Mouse (Mus musculus) gastrocnemius, adult 8-10 months (tissue): ENCODE data around the gene Ifrd1. TPM values are rescaled to one million over a fixed set of nuclear protein-coding genes. Genes with fewer than 3 reads are reported as not detected.
A peak's percentile ranks its signal among the peaks of the same experiment; 100 is the strongest.
"Not testable (repeated sequence)": the region's sequence is repeated elsewhere in the genome, so short reads cannot be mapped to it uniquely, and the experiment has no call there.

Experiments used
- DNase-seq, 2 experiments: peaks; one replicate each; pipeline ENCODE4 v3.0.0; 2022; ENCODE audit warnings: low spot score in 2 of 2
- total RNA-seq, 4 experiments: library from RNA; stranded (reverse); gene quantifications; 2 replicates each; pipeline ENCODE4 v1.2.4; 2022

Gene Ifrd1
- total RNA-seq, result 100 to 1,000 TPM in 2 of 4 experiments, 10 to 100 TPM in 2; 93.1 to 126 (median 105) TPM

DNA sequence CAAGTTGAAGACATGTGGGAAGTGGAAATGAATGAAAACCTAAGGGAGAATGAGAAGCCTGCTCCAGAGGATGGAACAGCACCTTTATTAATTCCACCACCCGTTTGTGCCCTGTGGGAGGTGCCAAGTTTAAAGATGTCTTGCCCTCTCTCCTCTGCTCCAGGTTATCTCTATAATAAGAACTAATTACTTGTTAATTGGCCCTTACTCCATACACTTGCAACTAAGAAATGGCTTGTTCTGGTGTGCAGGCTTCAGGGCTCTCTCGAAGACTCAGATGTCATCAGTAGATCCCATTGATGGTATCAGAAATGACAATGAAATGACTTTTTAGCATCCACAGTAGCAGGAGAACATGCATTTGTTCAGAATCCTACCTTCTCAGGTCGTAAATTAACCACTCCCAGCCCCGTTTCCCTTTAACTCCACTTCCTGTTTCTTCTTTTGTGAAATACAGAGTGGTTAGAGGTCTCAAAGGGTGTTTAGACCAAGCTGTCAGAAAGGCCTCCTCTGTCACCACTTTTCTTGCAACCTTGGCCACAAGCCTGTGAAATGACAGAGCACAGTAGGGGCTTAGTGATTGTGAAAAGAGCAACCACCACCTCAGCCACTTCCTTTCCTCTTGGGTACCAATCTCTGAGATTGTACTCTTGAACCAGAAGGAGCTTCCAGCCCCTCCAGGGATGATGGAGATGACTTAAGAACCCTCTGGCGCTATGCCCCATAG lies at the start of gene Ifrd1:
Gene Ifrd1 (minus strand): TSS at position 51 of the 727 bp plus-strand sequence.
- no peak for DNase-seq

GRCm38 (mm10) chr12:40286539-40286938 lies 38.2 kb upstream of the Ifrd1 start:
- no peak for DNase-seq

- no peak for DNase-seq
Measured at GRCm38 (mm10) chr12:40280596-40281325, 32.5 kb upstream of the Ifrd1 start.

DNA sequence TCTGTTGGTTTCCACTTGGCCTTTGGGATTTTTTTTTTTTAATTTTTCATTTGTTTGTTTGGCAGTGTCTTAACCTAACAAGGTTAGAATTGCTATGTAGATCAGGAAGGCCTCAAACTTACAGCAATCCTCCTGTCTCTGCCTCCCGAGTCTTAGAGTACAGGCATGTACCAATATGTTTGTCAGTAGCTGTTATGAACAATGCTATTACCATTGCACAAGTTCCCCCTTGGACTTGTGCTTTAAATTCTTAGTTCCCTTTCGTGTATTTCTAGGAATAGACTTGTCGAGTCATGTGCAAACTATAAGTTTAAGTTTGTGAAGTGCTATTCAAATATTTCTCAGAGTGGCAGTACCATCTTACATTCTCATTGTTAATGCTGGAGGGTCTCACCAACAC lies 29.3 kb upstream of the Ifrd1 start:
- DNase-seq, result no peak

DNA sequence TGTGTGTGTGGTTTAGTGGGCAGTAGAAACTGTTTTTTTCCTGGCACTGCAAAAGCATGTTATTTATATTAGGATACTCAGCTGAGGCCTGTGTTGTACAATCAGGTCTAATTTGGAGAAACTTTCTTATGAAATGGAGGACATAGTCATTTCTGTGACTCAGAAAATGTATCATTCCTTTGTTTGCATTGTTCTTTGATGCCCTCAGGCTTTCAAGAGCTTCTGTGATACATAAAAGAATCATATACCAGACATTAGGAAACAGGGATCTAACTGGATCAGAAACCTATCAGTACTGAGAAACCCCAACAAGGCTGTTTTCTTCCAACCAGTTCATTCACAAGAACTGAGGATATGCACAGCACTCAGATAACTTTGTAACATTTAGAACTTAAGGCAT lies 26.6 kb upstream of the Ifrd1 start:
- no peak for DNase-seq

DNA sequence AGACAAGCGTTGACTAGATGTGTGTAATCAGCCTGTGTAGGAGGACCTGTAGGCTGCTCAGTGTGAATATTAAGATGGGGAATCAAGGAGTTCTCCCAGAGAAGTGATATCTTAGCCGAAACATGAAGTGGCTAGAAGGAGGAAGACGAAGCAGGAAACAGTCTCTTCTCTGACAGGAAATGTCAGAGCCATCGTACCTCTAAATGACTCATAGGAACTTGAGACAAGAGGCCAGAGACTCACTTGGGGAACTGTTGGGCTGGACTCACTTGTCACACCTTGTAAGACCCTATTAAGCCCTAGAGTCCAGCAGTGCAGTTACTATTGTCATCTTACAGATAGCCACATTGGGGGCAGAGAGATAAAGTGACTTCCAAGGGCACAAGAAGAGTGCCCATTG lies 25.0 kb upstream of the Ifrd1 start:
- no peak for DNase-seq

DNA sequence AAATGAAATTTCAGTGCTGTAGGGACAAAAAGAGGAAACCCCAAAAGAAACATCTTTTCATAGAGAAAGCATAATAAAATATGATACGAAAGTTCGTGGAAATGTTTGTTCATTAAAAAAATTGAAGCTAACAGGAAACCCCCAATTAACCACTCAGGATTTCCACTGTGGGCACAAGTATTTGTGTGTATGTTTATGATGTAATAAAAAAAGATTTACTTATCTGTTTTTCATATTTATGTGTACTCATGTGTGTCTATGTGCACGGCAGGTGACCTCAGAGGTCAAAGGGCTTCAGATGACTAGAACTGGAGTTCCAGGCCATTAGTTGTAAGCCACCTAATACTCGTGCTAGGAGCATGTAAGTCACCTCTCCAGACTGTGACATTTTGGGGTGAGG lies 24.4 kb upstream of the Ifrd1 start:
- no peak for DNase-seq

DNA sequence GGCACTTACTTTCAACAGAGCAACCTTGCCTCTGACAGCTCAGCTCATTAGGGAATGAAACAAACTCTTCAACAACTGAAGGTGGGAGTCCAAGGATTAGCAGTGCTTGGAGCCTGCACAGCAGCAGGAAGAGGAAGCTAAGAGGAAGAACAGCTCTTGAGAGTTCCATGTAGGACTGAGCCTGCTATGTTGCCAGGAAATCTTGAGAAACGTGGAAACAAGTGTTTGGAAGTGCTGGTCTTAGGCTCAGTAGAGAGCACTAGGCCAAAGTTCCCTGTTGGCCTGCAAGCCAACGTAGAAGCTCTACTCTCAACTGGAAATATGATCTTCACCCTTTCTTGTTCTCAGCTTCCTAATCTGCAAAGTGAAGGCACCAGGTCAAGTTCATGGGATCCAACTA lies 20.0 kb upstream of the Ifrd1 start:
- no peak for DNase-seq

DNA sequence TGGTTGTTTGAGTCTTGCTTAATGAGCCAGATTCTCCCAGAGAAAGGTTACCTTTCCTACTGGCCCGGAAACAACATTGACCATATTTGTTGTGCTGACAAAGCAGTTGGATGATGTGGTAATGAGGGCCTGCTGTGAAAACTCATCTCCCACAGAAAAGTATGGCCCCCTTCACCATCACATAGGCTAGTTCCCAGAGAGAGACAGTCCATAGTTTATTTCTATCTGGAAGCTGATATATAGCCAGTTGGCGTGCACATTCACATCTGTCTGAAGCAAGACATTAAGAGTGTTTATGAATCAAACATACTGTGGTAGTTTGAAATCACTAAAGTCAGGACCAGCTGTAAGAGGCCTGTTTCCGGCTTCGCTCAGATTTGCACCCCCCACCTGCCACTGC lies 15.4 kb upstream of the Ifrd1 start:
- no peak for DNase-seq

- DNase-seq, result no peak
Measured at GRCm38 (mm10) chr12:40263006-40263405, 14.7 kb upstream of the Ifrd1 start.

DNA sequence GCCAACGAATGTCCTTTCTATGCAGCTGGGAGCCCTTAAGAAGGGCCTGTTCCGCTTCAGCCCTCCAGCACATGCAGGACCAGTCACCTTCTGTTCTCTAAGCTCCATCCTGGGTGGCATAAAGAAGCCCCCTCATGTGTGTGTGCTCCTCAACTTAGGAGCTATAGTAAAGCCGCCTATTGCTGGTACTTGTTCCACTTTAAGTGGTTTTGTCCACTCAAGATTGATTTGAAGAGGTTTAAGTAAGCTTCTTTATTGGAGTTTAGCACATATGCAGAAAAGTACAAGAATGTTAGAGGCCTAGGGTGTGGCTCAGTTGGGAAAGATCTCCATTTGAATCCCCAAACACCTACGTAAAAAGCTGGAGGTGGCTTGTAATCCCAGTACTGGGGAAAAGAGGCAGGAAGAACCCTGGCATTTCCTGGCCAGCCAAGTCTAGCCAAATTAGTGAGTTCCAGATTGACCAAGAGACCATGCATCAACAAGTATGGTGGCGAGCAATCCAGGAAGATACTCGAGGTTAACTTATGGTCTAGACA lies 10.2 kb upstream of the Ifrd1 start:
- DNase-seq, result no peak

DNA sequence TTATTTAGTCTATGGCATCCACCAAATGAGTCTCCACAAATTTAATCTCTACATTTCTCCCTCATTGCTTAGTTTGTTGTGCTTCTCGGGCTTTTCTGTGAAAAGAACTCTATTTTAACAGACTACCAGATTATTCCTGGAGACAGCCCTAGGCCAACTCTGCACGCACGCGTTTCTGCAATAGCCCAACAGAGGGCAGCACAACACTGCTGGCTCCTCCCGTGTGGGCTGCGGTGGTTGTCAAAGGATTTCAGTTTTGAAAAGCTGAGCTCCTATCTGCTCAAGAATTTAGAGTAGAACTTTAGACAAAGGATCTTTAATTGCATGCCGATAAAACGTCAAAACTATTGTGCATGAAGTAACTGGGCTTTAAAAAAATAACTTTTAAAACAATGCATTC lies 8.9 kb upstream of the Ifrd1 start:
- DNase-seq, result peak; percentile 29 to 74

GRCm38 (mm10) chr12:40256543-40256942 lies 8.2 kb upstream of the Ifrd1 start:
- no peak for DNase-seq

DNA sequence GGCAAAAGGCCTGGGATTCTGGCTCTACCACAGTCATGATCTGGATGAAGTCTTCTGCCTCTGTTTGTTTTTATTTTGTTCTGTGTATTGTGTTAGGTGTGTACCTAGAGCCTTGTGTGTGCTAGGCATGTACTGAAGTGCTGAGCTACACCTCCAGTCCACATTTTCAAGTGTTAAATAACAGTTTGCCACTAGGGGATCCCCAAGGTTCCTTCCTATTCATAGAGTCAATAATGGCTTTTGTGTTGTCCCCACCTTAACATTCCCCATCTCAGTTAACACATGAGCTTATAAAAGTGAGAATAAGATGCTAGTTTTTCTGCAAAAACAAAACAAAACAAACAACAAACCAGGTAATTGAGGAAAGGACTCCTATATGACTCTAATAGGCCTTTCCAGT lies 7.7 kb upstream of the Ifrd1 start:
- no peak for DNase-seq

GRCm38 (mm10) chr12:40255310-40255709 lies 7.0 kb upstream of the Ifrd1 start:
- DNase-seq, result not testable (repeated sequence)

GRCm38 (mm10) chr12:40254729-40255128 lies 6.4 kb upstream of the Ifrd1 start:
- no peak for DNase-seq

DNA sequence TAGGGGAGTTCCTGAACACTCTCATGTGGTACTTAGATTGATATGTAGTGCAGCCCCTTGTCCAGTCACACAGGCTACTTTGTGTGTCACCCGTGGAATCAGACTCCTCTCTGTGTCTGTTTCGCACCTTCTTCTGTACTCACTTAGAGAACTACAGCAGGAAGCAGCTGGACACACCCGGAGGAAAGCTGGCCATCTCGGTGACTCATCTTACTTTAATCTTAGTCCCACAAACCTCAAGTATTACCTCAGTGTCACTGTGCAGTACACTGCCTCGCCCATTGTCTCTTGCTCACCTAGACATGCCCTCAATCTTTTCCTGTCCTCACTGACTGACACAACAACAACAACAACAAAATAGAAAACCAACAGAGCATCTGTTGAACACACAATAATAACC lies 4.9 kb upstream of the Ifrd1 start:
- no peak for DNase-seq

- DNase-seq, result no peak
Measured at GRCm38 (mm10) chr12:40250256-40250655, 2.0 kb upstream of the Ifrd1 start.

GRCm38 (mm10) chr12:40247976-40248375 lies 328 bp downstream of the Ifrd1 start:
- peak in 1 of 2 experiments; percentile 11 for DNase-seq

GRCm38 (mm10) chr12:40247384-40247783 lies 920 bp downstream of the Ifrd1 start:
- DNase-seq, result no peak

DNA sequence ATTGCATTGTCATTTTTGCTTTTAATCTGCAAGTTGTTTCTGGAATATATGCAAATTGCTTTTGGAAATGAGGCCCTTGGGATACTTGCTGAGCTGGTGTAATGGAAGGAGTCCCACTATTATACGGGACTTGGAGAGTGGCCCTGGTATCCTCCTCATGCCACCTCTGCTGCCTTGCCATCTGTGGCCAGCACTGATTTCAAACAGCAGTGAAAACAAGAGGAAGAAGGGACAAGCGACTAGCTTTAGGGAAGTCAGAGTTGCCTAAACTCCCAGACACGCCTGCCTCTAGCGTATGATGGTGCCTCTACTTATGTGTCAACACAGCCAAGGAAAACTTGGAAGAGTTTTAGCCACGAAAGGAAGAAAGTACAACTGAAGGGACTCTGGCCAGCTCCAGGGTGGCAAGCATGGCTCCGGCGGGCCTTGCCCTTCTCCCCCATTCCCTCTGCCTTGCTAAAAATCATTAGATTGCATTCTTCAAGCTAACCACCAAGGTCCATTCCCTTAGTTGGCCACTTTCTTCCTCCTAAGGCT lies 2.8 kb downstream of the Ifrd1 start:
- DNase-seq, result no peak

- no peak for DNase-seq
Measured at GRCm38 (mm10) chr12:40244926-40245325, 3.4 kb downstream of the Ifrd1 start.
